Mouse (Mus musculus) forebrain, embryonic 16.5 days (tissue): ENCODE measurements at regions not wholly inside any gene's neighbourhood (a gene's known extent, or its start where the extent isn't known, plus 50 kb on each side); places are given as distances from the start of the nearest gene placed in this dataset.
A peak's percentile ranks its signal among the peaks of the same experiment; 100 is the strongest.

Source experiments
- ATAC-seq: fragments of 200-750 bp; cut with Nextera tagmentation; 2 replicates; pipeline ENCODE4 v1.8.0; 2017; ENCODE audit warnings: mild to moderate bottlenecking, moderate library complexity
- H3K27ac ChIP-seq: fragments of 300-500 bp; sonication (generic); 2 replicates; pipeline ENCODE4 v1.5.1; 2014; ENCODE audit warnings: low read length, control low read depth
- H3K27me3 ChIP-seq: fragments of 300-500 bp; sonication (generic); replicated peaks from 2 replicates; pipeline ENCODE4 v1.6.1; 2014; ENCODE audit warnings: low read length; ENCODE audit not compliant: control insufficient read depth, insufficient read depth
- H3K36me3 ChIP-seq: fragments of 300-500 bp; sonication (generic); 2 replicates; pipeline ENCODE4 v1.6.1; 2014; ENCODE audit not compliant: control insufficient read depth, insufficient read depth
- H3K4me1 ChIP-seq: fragments of 300-500 bp; sonication (generic); replicated peaks from 2 replicates; pipeline ENCODE4 v1.6.1; 2014; ENCODE audit warnings: low read length; ENCODE audit not compliant: control insufficient read depth, insufficient read depth
- H3K4me2 ChIP-seq: fragments of 300-500 bp; sonication (generic); 2 replicates; pipeline ENCODE4 v1.6.1; 2014; ENCODE audit warnings: mild to moderate bottlenecking, low read length, control low read depth
- H3K4me3 ChIP-seq: fragments of 300-500 bp; sonication (generic); replicated peaks from 2 replicates; pipeline ENCODE4 v1.5.1; 2014; ENCODE audit warnings: mild to moderate bottlenecking, low read length, control low read depth
- H3K9ac ChIP-seq: fragments of 300-500 bp; sonication (generic); replicated peaks from 2 replicates; pipeline ENCODE4 v1.6.1; 2014; ENCODE audit warnings: low read depth, low read length, control low read depth
- H3K9me3 ChIP-seq: fragments of 300-500 bp; sonication (generic); 2 replicates; pipeline ENCODE4 v1.6.1; 2016; ENCODE audit warnings: low read length; ENCODE audit not compliant: control insufficient read depth
- WGBS: fragments of 180-500 bp; shearing (Covaris S2); extraction: QIAGEN DNeasy Blood & Tissue Kit; methylation state at CpG from one replicate; pipeline ENCODE4 v1.1.7; 2014; 5-methylcytosine and 5-hydroxymethylcytosine counted together

DNA sequence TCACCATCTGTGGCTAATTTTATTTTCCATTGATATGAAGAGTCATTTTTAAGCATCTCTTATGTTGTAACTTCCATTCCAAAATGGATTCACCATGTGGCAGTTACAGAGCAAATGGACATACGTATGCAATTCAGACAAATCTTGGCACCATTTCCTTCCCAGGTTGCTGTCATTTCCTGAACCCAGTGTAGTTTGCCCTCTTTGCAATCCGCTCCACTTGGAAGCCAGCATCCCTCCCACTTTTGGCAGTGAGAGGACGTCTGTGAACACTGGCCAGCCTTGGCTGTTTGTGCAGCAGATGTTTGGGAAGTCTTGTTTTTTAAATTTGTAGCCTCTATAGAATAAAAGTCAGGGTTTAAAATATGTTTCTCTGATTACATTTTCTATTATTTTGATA lies 510.6 kb upstream of the Cdh7 start:
- Histone ChIP-seq H3K4me1 (no peaks in the 10 kb centered on the region), H3K4me2 (no peak overlapping the region), H3K36me3 (no peaks in the 10 kb centered on the region), H3K9ac (no peak overlapping the region), H3K4me3 (no peak overlapping the region), H3K27me3 (no peaks in the 10 kb centered on the region), H3K9me3 (peaks cover 3% of the 10 kb centered on the region; the same call in 1 of the 2 replicates), H3K27ac (no peak overlapping the region)
- 35% methylated on average over 3 of the region's 3 CpGs for WGBS
- peak; percentile 80 for ATAC-seq

DNA sequence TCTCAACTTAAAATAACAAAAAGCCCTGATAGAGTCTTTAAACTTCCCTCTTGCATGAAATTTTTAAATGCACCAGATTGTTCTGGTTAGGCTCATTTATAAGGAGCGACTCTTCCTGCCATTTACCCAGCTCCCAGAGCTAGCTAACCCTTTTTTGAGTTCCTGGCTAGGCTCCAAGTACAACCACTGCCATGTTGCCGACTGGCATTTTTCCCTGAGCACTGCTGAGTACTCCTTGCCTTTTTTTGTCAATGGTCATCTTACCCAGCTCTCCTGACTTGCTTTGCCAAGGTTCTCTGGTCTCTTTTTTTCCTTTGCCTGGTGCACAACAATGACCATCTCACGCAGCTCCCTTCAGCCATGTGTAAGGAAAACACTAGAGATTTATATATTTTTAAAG lies 500.8 kb upstream of the Cdh7 start:
- Histone ChIP-seq H3K36me3 (no peaks in the 10 kb centered on the region), H3K4me2 (no peak overlapping the region), H3K9me3 (no peaks in the 10 kb centered on the region), H3K27ac (no peak overlapping the region), H3K4me1 (no peaks in the 10 kb centered on the region), H3K9ac (no peak overlapping the region), H3K27me3 (no peaks in the 10 kb centered on the region), H3K4me3 (no peak overlapping the region)
- ATAC-seq = no peak
- 49% methylated on average over 3 of the region's 3 CpGs for WGBS

DNA sequence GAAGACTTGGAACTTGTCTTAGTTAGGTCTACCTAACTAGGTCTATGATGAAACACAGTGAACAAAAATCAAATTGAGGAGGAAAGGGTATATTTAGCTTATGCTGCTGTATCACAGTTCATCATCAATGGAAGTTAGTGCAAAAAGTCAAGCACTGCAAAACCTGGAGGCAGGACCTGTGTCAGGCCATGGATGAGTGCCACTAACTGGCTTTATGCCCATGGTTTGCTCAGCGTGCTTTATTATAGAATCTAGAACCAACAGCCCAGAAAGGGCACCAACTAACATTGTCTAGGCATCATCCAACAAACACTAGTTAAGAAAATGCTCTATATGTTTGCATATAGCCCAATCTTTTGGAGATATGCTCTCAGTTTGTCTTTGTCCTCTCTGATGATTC lies 486.3 kb upstream of the Cdh7 start:
- Histone ChIP-seq H3K4me2 (no peak overlapping the region), H3K27me3 (no peaks in the 10 kb centered on the region), H3K36me3 (no peaks in the 10 kb centered on the region), H3K4me1 (no peaks in the 10 kb centered on the region), H3K4me3 (no peak overlapping the region), H3K9me3 (no peaks in the 10 kb centered on the region), H3K9ac (no peak overlapping the region), H3K27ac (no peak overlapping the region)
- no peak for ATAC-seq
- WGBS = 63% methylated on average over 1 of the region's 1 CpGs

DNA sequence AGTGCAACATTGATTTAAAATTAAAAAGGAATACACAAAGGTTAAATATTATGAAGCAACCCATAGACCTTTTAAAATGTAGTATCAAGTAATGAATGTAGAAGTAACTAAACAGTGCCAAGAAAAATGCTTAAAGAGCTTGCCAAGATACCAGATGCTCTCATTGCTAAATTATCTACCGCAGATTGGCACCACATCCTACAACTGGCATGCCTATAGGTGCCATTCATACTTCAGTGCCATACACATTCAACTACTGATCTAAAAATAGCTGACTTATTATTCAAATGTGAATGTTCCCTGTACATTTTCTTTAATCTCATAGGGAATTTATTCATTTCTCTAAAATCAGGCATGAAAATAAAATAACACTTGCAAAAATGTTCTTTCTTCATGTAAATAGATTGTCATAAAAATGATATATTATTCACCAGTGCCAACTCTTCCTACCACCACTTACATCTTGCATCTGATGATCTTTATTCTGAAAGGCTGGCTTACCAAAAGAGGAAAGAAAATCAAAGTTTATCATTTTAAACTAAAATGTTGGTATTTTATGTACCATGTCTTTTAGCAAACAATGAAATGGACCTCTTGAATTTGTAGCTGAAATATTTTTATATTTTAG lies 469.5 kb upstream of the Cdh7 start:
- H3K4me1 ChIP-seq = no peaks in the 10 kb centered on the region
- no peak overlapping the region for H3K4me2 ChIP-seq
- 44% methylated on average over 1 of the region's 1 CpGs for WGBS
- H3K27me3 ChIP-seq = no peaks in the 10 kb centered on the region
- H3K9ac ChIP-seq = no peak overlapping the region
- no peak overlapping the region for H3K27ac ChIP-seq
- peak; percentile 96 for ATAC-seq
- no peak overlapping the region for H3K4me3 ChIP-seq
- no peaks in the 10 kb centered on the region for H3K36me3 ChIP-seq
- H3K9me3 ChIP-seq = no peaks in the 10 kb centered on the region

DNA sequence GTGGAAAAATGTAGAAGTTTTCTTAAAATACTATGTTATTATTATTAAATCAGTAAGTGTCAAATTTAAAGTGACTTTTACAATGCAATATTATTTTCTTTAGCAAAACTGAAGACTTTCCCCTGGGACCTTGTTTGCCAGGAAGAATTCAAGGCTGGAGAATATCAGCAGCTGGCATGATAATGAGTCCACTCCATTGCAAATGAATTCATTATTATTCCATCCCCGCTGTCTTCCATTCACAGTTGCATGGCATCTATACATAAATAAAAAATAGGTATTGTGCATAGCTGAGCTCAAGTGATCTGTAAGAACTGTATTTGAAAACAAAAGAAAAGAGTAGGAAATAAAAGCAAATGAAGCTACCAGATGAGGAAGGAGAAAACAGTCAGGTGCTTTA lies 467.9 kb upstream of the Cdh7 start:
- Histone ChIP-seq H3K9me3 (no peaks in the 10 kb centered on the region), H3K27ac (no peak overlapping the region), H3K4me2 (no peak overlapping the region), H3K36me3 (no peaks in the 10 kb centered on the region), H3K9ac (no peak overlapping the region), H3K4me3 (no peak overlapping the region), H3K27me3 (no peaks in the 10 kb centered on the region), H3K4me1 (no peaks in the 10 kb centered on the region)
- ATAC-seq = no peak
- 15% methylated on average over 1 of the region's 1 CpGs for WGBS
